Mouse (Mus musculus) ES-E14 (cell line): Measurements from ENCODE around the gene Rpe.

Experiments used
- HCFC1 ChIP-seq: IDR thresholded peaks from 2 replicates; pipeline ENCODE4 v1.6.1; 2012; ENCODE audit warnings: low read length, inconsistent platforms, borderline replicate concordance; ENCODE audit not compliant: insufficient read depth
- ZNF384 ChIP-seq: IDR thresholded peaks from 2 replicates; pipeline ENCODE4 v1.6.1; 2012; ENCODE audit warnings: low read depth, low read length, inconsistent platforms

GRCm38 (mm10) chr1:66671475-66671874 is 29.2 kb upstream of the Rpe start:
- TF ChIP-seq ZNF384 (no peak), HCFC1 (no peak)
